Mouse (Mus musculus) neural tube, embryonic 15.5 days (tissue): ENCODE measurements around the gene Tm7sf3. TPM values are rescaled to one million over a fixed set of nuclear protein-coding genes. Genes with fewer than 3 reads are reported as not detected.

Source experiments
- ATAC-seq: fragments of 200-750 bp; cut with Nextera tagmentation; 2 replicates; pipeline ENCODE4 v1.8.0; 2017; ENCODE audit warnings: mild to moderate bottlenecking, moderate TSS enrichment, moderate library complexity; ENCODE audit not compliant: low FRiP score
- H3K27ac ChIP-seq: fragments of 300-500 bp; sonication (generic); replicated peaks from 2 replicates; pipeline ENCODE4 v1.5.1; 2015; ENCODE audit warnings: mild to moderate bottlenecking, inconsistent platforms
- H3K27me3 ChIP-seq: fragments of 300-500 bp; sonication (generic); replicated peaks from 2 replicates; pipeline ENCODE4 v1.6.1; 2015; ENCODE audit warnings: inconsistent platforms
- H3K36me3 ChIP-seq: fragments of 300-500 bp; sonication (generic); 2 replicates; pipeline ENCODE4 v1.6.1; 2015; ENCODE audit warnings: inconsistent platforms
- H3K4me1 ChIP-seq: fragments of 300-500 bp; sonication (generic); 2 replicates; pipeline ENCODE4 v1.6.1; 2015; ENCODE audit warnings: inconsistent platforms
- H3K4me2 ChIP-seq: fragments of 300-500 bp; sonication (generic); 2 replicates; pipeline ENCODE4 v1.6.1; 2015; ENCODE audit warnings: inconsistent platforms, mild to moderate bottlenecking, moderate library complexity
- H3K4me3 ChIP-seq: fragments of 300-500 bp; sonication (generic); replicated peaks from 2 replicates; pipeline ENCODE4 v1.5.1; 2015; ENCODE audit warnings: mild to moderate bottlenecking, inconsistent platforms
- H3K9ac ChIP-seq: fragments of 300-500 bp; sonication (generic); replicated peaks from 2 replicates; pipeline ENCODE4 v1.6.1; 2015; ENCODE audit warnings: mild to moderate bottlenecking, inconsistent platforms
- H3K9me3 ChIP-seq: fragments of 300-500 bp; sonication (generic); replicated peaks from 2 replicates; pipeline ENCODE4 v1.6.1; 2016; ENCODE audit warnings: inconsistent platforms
- WGBS: fragments of 180-500 bp; shearing (Covaris S2); methylation state at CpG from one replicate; pipeline ENCODE4 v1.1.7; 2015; ENCODE audit warnings: mixed read lengths; 5-methylcytosine and 5-hydroxymethylcytosine counted together
- polyA plus RNA-seq: library from polyadenylated mRNA; unstranded; fragments of >200 nt; fragmentation: Nextera tagmentation; extraction: Ambion mirVana; gene quantifications from 2 replicates; pipeline ENCODE4 v1.2.1, GENCODE M21; 2015

Gene Tm7sf3
- polyA plus RNA-seq, 1 experiment from 2014 or later, result 29.3 TPM

- no peak overlapping the region for H3K27ac ChIP-seq
- H3K36me3 ChIP-seq, result no peaks in the 10 kb centered on the region
- H3K9me3 ChIP-seq, result no peaks in the 10 kb centered on the region
- WGBS, result 76% methylated on average over 9 of the region's 9 CpGs
- no peak overlapping the region for H3K4me3 ChIP-seq
- no peaks in the 10 kb centered on the region for H3K27me3 ChIP-seq
- H3K9ac ChIP-seq, result no peak overlapping the region
- H3K4me2 ChIP-seq, result peak overlapping the region; percentile 77; the same call in 1 of the 2 replicates
- peaks cover 14% of the 10 kb centered on the region for H3K4me1 ChIP-seq
- ATAC-seq, result no peak
Measured at GRCm38 (mm10) chr6:146632403-146632802, 10.2 kb downstream of the Tm7sf3 start.

DNA sequence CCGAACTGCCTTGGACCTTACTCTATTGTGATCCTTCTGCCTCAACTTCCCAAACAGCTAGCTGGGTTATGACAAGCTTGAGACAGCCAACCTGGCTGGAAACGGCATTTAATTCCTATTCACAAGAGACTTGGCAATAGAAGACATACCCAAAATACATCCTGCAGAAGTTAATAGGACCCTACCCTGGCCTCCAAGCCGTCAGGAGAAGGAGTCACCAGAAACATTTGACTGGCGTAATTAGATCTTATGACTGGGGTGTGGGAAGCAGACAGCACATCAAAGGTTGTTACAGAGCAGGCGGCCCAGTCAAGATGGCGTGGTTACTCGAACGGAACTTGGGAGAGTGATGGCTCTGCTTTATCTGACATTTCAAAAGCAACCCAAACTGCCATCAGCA is 10.8 kb downstream of the Tm7sf3 start:
- 64% methylated on average over 8 of the region's 8 CpGs for WGBS
- no peak overlapping the region for H3K9ac ChIP-seq
- no peak overlapping the region for H3K27ac ChIP-seq
- no peaks in the 10 kb centered on the region for H3K27me3 ChIP-seq
- H3K4me2 ChIP-seq, result no peak overlapping the region
- no peaks in the 10 kb centered on the region for H3K36me3 ChIP-seq
- H3K4me3 ChIP-seq, result no peak overlapping the region
- H3K9me3 ChIP-seq, result no peaks in the 10 kb centered on the region
- ATAC-seq, result no peak
- peaks cover 14% of the 10 kb centered on the region for H3K4me1 ChIP-seq

DNA sequence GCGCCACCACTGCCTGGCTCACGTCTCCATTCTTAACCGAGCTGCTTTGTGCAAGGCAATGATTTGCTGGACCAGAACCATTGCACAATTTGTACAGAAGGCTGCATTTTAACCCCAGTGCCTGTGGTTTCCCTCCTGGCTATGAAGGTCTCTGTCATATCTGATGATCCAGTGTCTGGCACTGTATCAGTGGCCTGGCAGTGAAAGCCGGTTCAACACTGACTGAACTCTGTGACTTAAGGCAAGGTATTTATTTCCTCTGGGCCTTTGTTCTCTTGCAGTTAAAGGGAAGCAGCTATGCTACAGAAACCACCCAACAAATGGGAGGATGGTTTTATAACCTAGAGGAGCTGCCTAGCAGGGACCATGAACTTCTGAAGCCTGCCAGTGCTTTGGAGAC is 11.7 kb downstream of the Tm7sf3 start:
- H3K27ac ChIP-seq, result no peak overlapping the region
- 74% methylated on average over 4 of the region's 4 CpGs for WGBS
- H3K27me3 ChIP-seq, result no peaks in the 10 kb centered on the region
- H3K4me2 ChIP-seq, result no peak overlapping the region
- ATAC-seq, result no peak
- H3K9me3 ChIP-seq, result no peaks in the 10 kb centered on the region
- no peak overlapping the region for H3K4me3 ChIP-seq
- no peak overlapping the region for H3K9ac ChIP-seq
- H3K4me1 ChIP-seq, result peaks cover 14% of the 10 kb centered on the region
- H3K36me3 ChIP-seq, result no peaks in the 10 kb centered on the region

- Histone ChIP-seq H3K27me3 (no peaks in the 10 kb centered on the region), H3K4me2 (no peak overlapping the region), H3K4me3 (no peak overlapping the region), H3K27ac (no peak overlapping the region), H3K36me3 (0 out of 2 replicates have a peak, but pooled peaks cover 1% of the 10 kb centered on the region), H3K4me1 (peaks cover 14% of the 10 kb centered on the region), H3K9me3 (no peaks in the 10 kb centered on the region), H3K9ac (no peak overlapping the region)
- no peak for ATAC-seq
- 88% methylated on average over 9 of the region's 9 CpGs for WGBS
Measured at GRCm38 (mm10) chr6:146629781-146630756, 12.6 kb downstream of the Tm7sf3 start.

DNA sequence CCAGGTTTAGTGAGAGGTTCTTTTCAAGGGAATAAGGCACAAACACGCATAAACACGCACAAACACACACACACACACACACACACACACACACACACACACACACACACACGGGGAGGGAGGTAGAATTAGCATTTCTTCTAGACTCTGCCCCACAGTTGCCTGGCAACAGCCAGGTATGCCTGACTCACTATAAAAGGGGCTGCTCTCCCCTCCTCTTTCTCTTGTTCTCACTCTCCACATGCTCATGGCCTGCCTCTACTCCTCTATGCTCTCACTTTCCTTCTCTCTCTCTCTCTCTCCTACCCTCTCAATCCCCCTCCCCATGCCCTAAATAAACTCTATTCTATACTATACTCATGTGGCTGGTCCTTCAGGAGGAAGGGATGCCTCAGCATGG is 14.5 kb downstream of the Tm7sf3 start:
- 66% methylated on average over 3 of the region's 3 CpGs for WGBS
- Histone ChIP-seq H3K27me3 (no peaks in the 10 kb centered on the region), H3K9me3 (no peaks in the 10 kb centered on the region), H3K36me3 (peaks cover 12% of the 10 kb centered on the region; the same call in 1 of the 2 replicates), H3K4me1 (peaks cover 8% of the 10 kb centered on the region), H3K9ac (no peak overlapping the region), H3K27ac (no peak overlapping the region), H3K4me2 (no peak overlapping the region), H3K4me3 (no peak overlapping the region)
- ATAC-seq, result no peak

GRCm38 (mm10) chr6:146616670-146617069 is 26.0 kb downstream of the Tm7sf3 start:
- Histone ChIP-seq H3K4me2 (no peak overlapping the region), H3K27me3 (no peaks in the 10 kb centered on the region), H3K27ac (no peak overlapping the region), H3K4me1 (no peaks in the 10 kb centered on the region), H3K36me3 (peaks cover 75% of the 10 kb centered on the region), H3K4me3 (no peak overlapping the region), H3K9ac (no peak overlapping the region), H3K9me3 (no peaks in the 10 kb centered on the region)
- WGBS, result 90% methylated on average over 2 of the region's 2 CpGs
- ATAC-seq, result no peak

DNA sequence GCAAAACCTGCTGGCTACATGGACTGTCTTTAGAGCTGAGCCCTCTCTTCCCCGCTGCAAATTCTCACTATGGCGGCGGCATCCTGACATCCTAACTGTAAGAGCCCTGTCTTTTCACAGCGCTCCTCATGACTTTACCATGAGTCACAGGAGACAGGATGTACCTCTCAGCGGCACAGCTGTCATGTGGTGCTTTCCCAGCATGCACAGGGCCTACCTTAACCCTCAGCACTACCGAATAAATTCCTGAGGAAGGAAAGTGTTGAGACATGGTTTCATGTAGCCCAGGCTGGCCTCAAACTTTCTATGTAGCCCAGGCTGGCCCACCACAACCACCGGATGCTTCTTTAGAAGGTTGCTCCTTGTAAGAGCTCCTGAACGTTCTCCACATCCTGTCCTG is 26.7 kb downstream of the Tm7sf3 start:
- no peak overlapping the region for H3K27ac ChIP-seq
- no peaks in the 10 kb centered on the region for H3K4me1 ChIP-seq
- H3K9ac ChIP-seq, result no peak overlapping the region
- H3K27me3 ChIP-seq, result no peaks in the 10 kb centered on the region
- peaks cover 75% of the 10 kb centered on the region for H3K36me3 ChIP-seq
- no peak overlapping the region for H3K4me2 ChIP-seq
- no peak overlapping the region for H3K4me3 ChIP-seq
- ATAC-seq, result no peak
- WGBS, result 92% methylated on average over 8 of the region's 8 CpGs
- H3K9me3 ChIP-seq, result no peaks in the 10 kb centered on the region

GRCm38 (mm10) chr6:146614541-146614940 is 28.1 kb downstream of the Tm7sf3 start:
- Histone ChIP-seq H3K27ac (no peak overlapping the region), H3K4me3 (no peak overlapping the region), H3K36me3 (peaks cover 75% of the 10 kb centered on the region), H3K9me3 (no peaks in the 10 kb centered on the region), H3K27me3 (no peaks in the 10 kb centered on the region), H3K9ac (no peak overlapping the region), H3K4me2 (no peak overlapping the region), H3K4me1 (no peaks in the 10 kb centered on the region)
- 93% methylated on average over 5 of the region's 5 CpGs for WGBS
- no peak for ATAC-seq

DNA sequence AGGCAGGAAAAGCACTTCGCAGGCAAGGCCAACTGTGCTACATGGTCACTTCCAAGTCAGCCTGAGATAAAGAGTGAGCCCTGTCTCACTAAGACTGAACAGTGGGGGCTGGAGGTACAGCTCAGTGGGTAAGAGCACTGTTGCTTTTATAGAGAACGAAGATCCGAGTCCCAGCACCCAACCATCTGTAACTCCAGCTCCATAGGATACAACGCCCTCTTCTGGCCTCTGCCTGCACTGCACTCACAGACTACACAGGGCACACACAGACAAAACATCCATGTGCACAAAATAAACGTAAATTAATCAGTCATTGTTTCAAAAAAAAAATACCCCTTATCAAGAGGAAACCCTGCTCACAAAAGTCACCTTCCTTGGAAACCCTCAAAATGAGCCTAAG is 28.7 kb downstream of the Tm7sf3 start:
- ATAC-seq, result no peak

DNA sequence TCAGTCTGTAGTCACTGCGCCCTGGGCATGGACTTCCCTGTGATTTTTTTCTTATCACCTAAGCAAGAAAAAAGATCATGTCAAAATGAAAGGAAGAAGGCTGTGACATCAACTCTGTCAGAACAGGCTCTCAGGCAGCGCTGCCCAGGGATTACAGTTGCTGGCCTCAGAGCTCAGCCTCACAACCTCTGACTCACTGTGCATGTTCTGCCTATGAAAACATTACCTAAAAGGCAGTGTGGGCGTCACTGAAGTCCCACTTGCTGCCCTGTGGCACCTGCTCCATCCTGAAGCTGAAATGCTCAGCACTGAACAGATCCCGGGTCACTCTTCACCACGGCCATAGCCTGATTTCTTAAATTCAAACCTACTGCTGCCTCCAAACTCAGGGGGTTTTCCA is 29.9 kb downstream of the Tm7sf3 start:
- peaks cover 78% of the 10 kb centered on the region for H3K36me3 ChIP-seq
- H3K9ac ChIP-seq, result no peak overlapping the region
- H3K27me3 ChIP-seq, result no peaks in the 10 kb centered on the region
- no peak overlapping the region for H3K27ac ChIP-seq
- no peak overlapping the region for H3K4me2 ChIP-seq
- ATAC-seq, result no peak
- H3K4me1 ChIP-seq, result no peaks in the 10 kb centered on the region
- WGBS, result 93% methylated on average over 5 of the region's 5 CpGs
- H3K9me3 ChIP-seq, result no peaks in the 10 kb centered on the region
- no peak overlapping the region for H3K4me3 ChIP-seq

More for the DNA sequence above, 28.7 kb downstream of the Tm7sf3 start:
- no peak overlapping the region for H3K4me3 ChIP-seq
- peaks cover 79% of the 10 kb centered on the region for H3K36me3 ChIP-seq
- no peaks in the 10 kb centered on the region for H3K9me3 ChIP-seq
- no peaks in the 10 kb centered on the region for H3K27me3 ChIP-seq
- no peaks in the 10 kb centered on the region for H3K4me1 ChIP-seq
- H3K4me2 ChIP-seq, result no peak overlapping the region
- WGBS, result 92% methylated on average over 5 of the region's 5 CpGs
- H3K27ac ChIP-seq, result no peak overlapping the region
- no peak overlapping the region for H3K9ac ChIP-seq

DNA sequence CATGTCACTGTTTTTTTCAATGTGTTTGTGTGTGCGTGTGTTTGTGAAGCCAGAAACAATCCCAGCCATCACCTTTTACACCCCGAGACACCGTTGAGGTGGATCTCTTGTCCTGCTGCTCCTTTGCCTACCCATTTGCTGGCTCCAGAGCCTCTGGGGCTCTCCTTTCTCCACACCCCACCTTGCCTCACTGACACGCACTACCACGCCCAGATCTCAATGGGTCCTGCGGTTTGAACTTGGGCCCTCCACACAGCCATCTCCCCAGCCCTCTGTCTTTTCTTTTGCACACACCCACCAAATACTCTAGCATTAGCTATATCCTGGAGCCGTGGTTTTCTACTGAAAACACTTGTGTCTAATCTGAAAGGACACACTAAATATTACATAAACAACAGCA is 30.7 kb downstream of the Tm7sf3 start:
- Histone ChIP-seq H3K9me3 (no peaks in the 10 kb centered on the region), H3K27me3 (no peaks in the 10 kb centered on the region), H3K9ac (no peak overlapping the region), H3K4me3 (no peak overlapping the region), H3K4me1 (no peaks in the 10 kb centered on the region), H3K4me2 (no peak overlapping the region), H3K27ac (no peak overlapping the region), H3K36me3 (peaks cover 76% of the 10 kb centered on the region)
- WGBS, result 95% methylated on average over 7 of the region's 7 CpGs
- no peak for ATAC-seq

DNA sequence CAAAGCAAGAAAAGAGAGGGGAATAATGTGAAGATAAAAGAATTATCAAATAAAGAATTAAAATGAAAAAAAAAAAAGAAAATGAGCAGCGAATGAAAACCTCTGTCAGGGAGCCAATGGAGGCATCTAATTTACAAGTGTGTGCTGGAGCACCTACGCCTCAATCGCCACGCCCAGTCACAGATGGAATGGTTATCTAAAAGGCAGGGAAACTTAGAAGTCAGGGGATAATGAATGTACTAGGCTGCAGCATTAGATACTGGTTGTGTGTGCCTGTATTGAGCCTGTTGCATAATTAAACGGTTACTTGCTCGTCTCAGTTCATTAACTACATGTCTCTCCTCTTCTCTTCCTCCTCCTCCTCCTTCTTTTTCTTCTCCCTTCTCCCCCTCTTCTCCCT is 31.2 kb downstream of the Tm7sf3 start:
- ATAC-seq, result no peak
- H3K27me3 ChIP-seq, result no peaks in the 10 kb centered on the region
- WGBS, result 86% methylated on average over 6 of the region's 6 CpGs
- H3K27ac ChIP-seq, result no peak overlapping the region
- H3K9ac ChIP-seq, result no peak overlapping the region
- no peak overlapping the region for H3K4me2 ChIP-seq
- H3K36me3 ChIP-seq, result peaks cover 76% of the 10 kb centered on the region
- H3K4me3 ChIP-seq, result no peak overlapping the region
- no peaks in the 10 kb centered on the region for H3K9me3 ChIP-seq
- H3K4me1 ChIP-seq, result no peaks in the 10 kb centered on the region
